Mouse (Mus musculus) liver, embryonic 13.5 days (tissue): ENCODE measurements around the gene Ado. TPM values are rescaled to one million over a fixed set of nuclear protein-coding genes. Genes with fewer than 3 reads are reported as not detected.

Source experiments
- ATAC-seq: fragments of 200-750 bp; cut with Nextera tagmentation; 2 replicates; pipeline ENCODE4 v1.8.0; 2017; ENCODE audit warnings: low read depth, mild to moderate bottlenecking, moderate number of reproducible peaks, moderate library complexity
- DNase-seq: peaks from one replicate; pipeline ENCODE4 v3.0.0; 2022
- H3K27ac ChIP-seq: fragments of 300-500 bp; sonication (generic); 2 replicates; pipeline ENCODE4 v1.5.1; 2015; ENCODE audit warnings: moderate library complexity, mild to moderate bottlenecking, inconsistent platforms
- H3K27me3 ChIP-seq: fragments of 300-500 bp; sonication (generic); 2 replicates; pipeline ENCODE4 v1.6.1; 2015; ENCODE audit warnings: mild to moderate bottlenecking, inconsistent platforms
- H3K36me3 ChIP-seq: fragments of 300-500 bp; sonication (generic); 2 replicates; pipeline ENCODE4 v1.6.1; 2015; ENCODE audit warnings: mild to moderate bottlenecking, inconsistent platforms
- H3K4me1 ChIP-seq: fragments of 300-500 bp; sonication (generic); replicated peaks from 2 replicates; pipeline ENCODE4 v1.6.1; 2015; ENCODE audit warnings: inconsistent platforms
- H3K4me2 ChIP-seq: fragments of 300-500 bp; sonication (generic); 2 replicates; pipeline ENCODE4 v1.6.1; 2015; ENCODE audit warnings: inconsistent platforms, mild to moderate bottlenecking, moderate library complexity
- H3K4me3 ChIP-seq: fragments of 300-500 bp; sonication (generic); replicated peaks from 2 replicates; pipeline ENCODE4 v1.5.1; 2015; ENCODE audit warnings: mild to moderate bottlenecking, inconsistent platforms
- H3K9ac ChIP-seq: fragments of 300-500 bp; sonication (generic); 2 replicates; pipeline ENCODE4 v1.6.1; 2015; ENCODE audit warnings: mild to moderate bottlenecking, inconsistent platforms
- H3K9me3 ChIP-seq: fragments of 300-500 bp; sonication (generic); replicated peaks from 2 replicates; pipeline ENCODE4 v1.6.1; 2016; ENCODE audit warnings: inconsistent platforms
- WGBS: fragments of 180-500 bp; shearing (Covaris S2); methylation state at CpG from one replicate; pipeline ENCODE4 v1.1.7; 2015; ENCODE audit not compliant: insufficient replicate concordance; 5-methylcytosine and 5-hydroxymethylcytosine counted together
- polyA plus RNA-seq: library from polyadenylated mRNA; unstranded; fragments of >200 nt; fragmentation: Nextera tagmentation; extraction: Ambion mirVana; gene quantifications from 2 replicates; pipeline ENCODE4 v1.2.1, GENCODE M21; 2015

The Ado gene
- 15.9 and 20.1 TPM in 2 replicates for polyA plus RNA-seq

GRCm38 (mm10) chr10:67548877-67549731 is at the start of gene Ado:
Gene Ado, minus strand, starts transcription at chr10:67548955.
- Histone ChIP-seq H3K27me3 (no peaks in the 10 kb centered on the region), H3K4me1 (peaks cover 34% of the 10 kb centered on the region), H3K4me3 (peak within 1 kb of the TSS; percentile 86), H3K4me2 (peak within 1 kb of the TSS; percentile 92), H3K9me3 (no peaks in the 10 kb centered on the region), H3K9ac (peak within 1 kb of the TSS; percentile 91), H3K27ac (peak within 1 kb of the TSS; percentile 84), H3K36me3 (peaks cover 14% of the 10 kb centered on the region)
- ATAC-seq (peak; percentile 92), DNase-seq (peak; percentile 79)
- under 1% methylated on average over 75 of the region's 79 CpGs for WGBS

GRCm38 (mm10) chr10:67595278-67595677 is 46.5 kb upstream of the Ado start:
- Histone ChIP-seq H3K4me3 (no peak overlapping the region), H3K9me3 (no peaks in the 10 kb centered on the region), H3K36me3 (no peaks in the 10 kb centered on the region), H3K4me1 (no peaks in the 10 kb centered on the region), H3K9ac (no peak overlapping the region), H3K27me3 (no peaks in the 10 kb centered on the region), H3K27ac (no peak overlapping the region), H3K4me2 (no peak overlapping the region)
- DNase-seq: no peak
- no peak for ATAC-seq
- 55% methylated on average over 3 of the region's 3 CpGs for WGBS

- Histone ChIP-seq H3K36me3 (no peaks in the 10 kb centered on the region), H3K9me3 (no peaks in the 10 kb centered on the region), H3K4me3 (no peak overlapping the region), H3K27me3 (no peaks in the 10 kb centered on the region), H3K9ac (no peak overlapping the region), H3K4me2 (no peak overlapping the region), H3K27ac (no peak overlapping the region), H3K4me1 (no peaks in the 10 kb centered on the region)
- ATAC-seq (no peak), DNase-seq (no peak)
- 55% methylated on average over 18 of the region's 18 CpGs for WGBS
Observed at GRCm38 (mm10) chr10:67585873-67586610, 37.3 kb upstream of the Ado start.

GRCm38 (mm10) chr10:67581698-67582285 is 33.0 kb upstream of the Ado start:
- DNase-seq (no peak), ATAC-seq (no peak)
- Histone ChIP-seq H3K36me3 (no peaks in the 10 kb centered on the region), H3K4me3 (no peak overlapping the region), H3K27me3 (no peaks in the 10 kb centered on the region), H3K27ac (no peak overlapping the region), H3K9me3 (no peaks in the 10 kb centered on the region), H3K4me1 (no peaks in the 10 kb centered on the region), H3K9ac (no peak overlapping the region), H3K4me2 (no peak overlapping the region)
- WGBS: 28% methylated on average over 12 of the region's 12 CpGs

- 66% methylated on average over 4 of the region's 4 CpGs for WGBS
Observed at GRCm38 (mm10) chr10:67579830-67580229, 31.1 kb upstream of the Ado start.

GRCm38 (mm10) chr10:67573310-67573709 is 24.6 kb upstream of the Ado start:
- 69% methylated on average over 8 of the region's 8 CpGs for whole genome bisulfite sequencing

More at GRCm38 (mm10) chr10:67579830-67580229, 31.1 kb upstream of the Ado start:
- Histone ChIP-seq H3K4me2 (no peak overlapping the region), H3K36me3 (no peaks in the 10 kb centered on the region), H3K9ac (no peak overlapping the region), H3K27ac (no peak overlapping the region), H3K9me3 (no peaks in the 10 kb centered on the region), H3K4me3 (no peak overlapping the region), H3K27me3 (no peaks in the 10 kb centered on the region), H3K4me1 (no peaks in the 10 kb centered on the region)
- no peak for ATAC-seq
- DNase-seq: no peak

GRCm38 (mm10) chr10:67571443-67571842 is 22.7 kb upstream of the Ado start:
- Histone ChIP-seq H3K4me3 (no peak overlapping the region), H3K4me1 (no peaks in the 10 kb centered on the region), H3K27ac (no peak overlapping the region), H3K36me3 (no peaks in the 10 kb centered on the region), H3K4me2 (no peak overlapping the region), H3K9me3 (no peaks in the 10 kb centered on the region), H3K27me3 (no peaks in the 10 kb centered on the region), H3K9ac (no peak overlapping the region)
- ATAC-seq (no peak), DNase-seq (no peak)
- WGBS: 53% methylated on average over 14 of the region's 14 CpGs

More at GRCm38 (mm10) chr10:67573310-67573709, 24.6 kb upstream of the Ado start:
- no peak for DNase-seq
- Histone ChIP-seq H3K4me3 (no peak overlapping the region), H3K9me3 (no peaks in the 10 kb centered on the region), H3K36me3 (no peaks in the 10 kb centered on the region), H3K27me3 (no peaks in the 10 kb centered on the region), H3K4me1 (no peaks in the 10 kb centered on the region), H3K9ac (no peak overlapping the region), H3K27ac (no peak overlapping the region), H3K4me2 (no peak overlapping the region)
- no peak for ATAC-seq

- no peaks in the 10 kb centered on the region for H3K36me3 ChIP-seq
- ATAC-seq: no peak
- WGBS: 34% methylated on average over 7 of the region's 7 CpGs
- DNase-seq: no peak
- H3K4me2 ChIP-seq: no peak overlapping the region
- no peaks in the 10 kb centered on the region for H3K4me1 ChIP-seq
- H3K4me3 ChIP-seq: no peak overlapping the region
- no peaks in the 10 kb centered on the region for H3K9me3 ChIP-seq
- no peak overlapping the region for H3K27ac ChIP-seq
- no peaks in the 10 kb centered on the region for H3K27me3 ChIP-seq
- H3K9ac ChIP-seq: no peak overlapping the region
Observed at GRCm38 (mm10) chr10:67569539-67569938, 20.8 kb upstream of the Ado start.

GRCm38 (mm10) chr10:67566104-67566503 is 17.3 kb upstream of the Ado start:
- no peak overlapping the region for H3K4me3 ChIP-seq
- H3K9me3 ChIP-seq: no peaks in the 10 kb centered on the region
- H3K36me3 ChIP-seq: no peaks in the 10 kb centered on the region
- ATAC-seq (no peak), DNase-seq (no peak)
- no peaks in the 10 kb centered on the region for H3K4me1 ChIP-seq
- no peak overlapping the region for H3K4me2 ChIP-seq
- WGBS: 48% methylated on average over 8 of the region's 8 CpGs
- H3K27ac ChIP-seq: no peak overlapping the region
- no peaks in the 10 kb centered on the region for H3K27me3 ChIP-seq
- no peak overlapping the region for H3K9ac ChIP-seq

- ATAC-seq: no peak
- 76% methylated on average over 7 of the region's 7 CpGs for WGBS
- Histone ChIP-seq H3K27me3 (no peaks in the 10 kb centered on the region), H3K4me3 (no peak overlapping the region), H3K36me3 (no peaks in the 10 kb centered on the region), H3K27ac (no peak overlapping the region), H3K9me3 (no peaks in the 10 kb centered on the region), H3K4me2 (no peak overlapping the region), H3K9ac (no peak overlapping the region), H3K4me1 (no peaks in the 10 kb centered on the region)
- DNase-seq: no peak
Observed at GRCm38 (mm10) chr10:67564509-67564908, 15.8 kb upstream of the Ado start.

GRCm38 (mm10) chr10:67561185-67561584 is 12.4 kb upstream of the Ado start:
- Histone ChIP-seq H3K9me3 (no peaks in the 10 kb centered on the region), H3K27me3 (no peaks in the 10 kb centered on the region), H3K4me1 (no peaks in the 10 kb centered on the region), H3K9ac (no peak overlapping the region), H3K36me3 (no peaks in the 10 kb centered on the region), H3K4me2 (no peak overlapping the region), H3K4me3 (no peak overlapping the region), H3K27ac (no peak overlapping the region)
- DNase-seq (no peak), ATAC-seq (no peak)
- WGBS: 41% methylated on average over 1 of the region's 1 CpGs
